Mouse (Mus musculus) midbrain, embryonic 15.5 days (tissue): ENCODE measurements at regions not wholly inside any gene's neighbourhood (a gene's known extent, or its start where the extent isn't known, plus 50 kb on each side); places are given as distances from the start of the nearest gene placed in this dataset.

Experiments
- ATAC-seq: fragments of 200-750 bp; cut with Nextera tagmentation; replicated peaks from 2 replicates; pipeline ENCODE4 v1.8.0; 2017; ENCODE audit warnings: moderate TSS enrichment
- H3K27ac ChIP-seq: fragments of 300-500 bp; sonication (generic); 2 replicates; pipeline ENCODE4 v1.5.1; 2015; ENCODE audit warnings: mild to moderate bottlenecking, inconsistent platforms
- H3K27me3 ChIP-seq: fragments of 300-500 bp; sonication (generic); replicated peaks from 2 replicates; pipeline ENCODE4 v1.6.1; 2015; ENCODE audit warnings: inconsistent platforms
- H3K36me3 ChIP-seq: fragments of 300-500 bp; sonication (generic); replicated peaks from 2 replicates; pipeline ENCODE4 v1.6.1; 2015; ENCODE audit warnings: inconsistent platforms
- H3K4me1 ChIP-seq: fragments of 300-500 bp; sonication (generic); 2 replicates; pipeline ENCODE4 v1.6.1; 2015; ENCODE audit warnings: inconsistent platforms
- H3K4me2 ChIP-seq: fragments of 300-500 bp; sonication (generic); 2 replicates; pipeline ENCODE4 v1.6.1; 2015; ENCODE audit warnings: inconsistent platforms, mild to moderate bottlenecking, moderate library complexity
- H3K4me3 ChIP-seq: fragments of 300-500 bp; sonication (generic); 2 replicates; pipeline ENCODE4 v1.5.1; 2015; ENCODE audit warnings: mild to moderate bottlenecking, inconsistent platforms
- H3K9ac ChIP-seq: fragments of 300-500 bp; sonication (generic); 2 replicates; pipeline ENCODE4 v1.6.1; 2015; ENCODE audit warnings: mild to moderate bottlenecking, inconsistent platforms
- H3K9me3 ChIP-seq: fragments of 300-500 bp; sonication (generic); 2 replicates; pipeline ENCODE4 v1.6.1; 2016; ENCODE audit warnings: inconsistent platforms
- WGBS: fragments of 180-500 bp; shearing (Covaris S2); methylation state at CpG from one replicate; pipeline ENCODE4 v1.1.7; 2015; ENCODE audit warnings: mixed read lengths; 5-methylcytosine and 5-hydroxymethylcytosine counted together

GRCm38 (mm10) chr13:15283065-15283464 is 180.0 kb upstream of the Gli3 start:
- WGBS, result 19% methylated on average over 2 of the region's 2 CpGs
- no peaks in the 10 kb centered on the region for H3K9me3 ChIP-seq
- no peaks in the 10 kb centered on the region for H3K36me3 ChIP-seq
- H3K4me3 ChIP-seq, result no peak overlapping the region
- H3K27ac ChIP-seq, result no peak overlapping the region
- H3K9ac ChIP-seq, result no peak overlapping the region
- no peak overlapping the region for H3K4me2 ChIP-seq
- no peaks in the 10 kb centered on the region for H3K27me3 ChIP-seq
- H3K4me1 ChIP-seq, result no peaks in the 10 kb centered on the region
- ATAC-seq, result peak; percentile 56; the same call in 1 of the 2 replicates

- Histone ChIP-seq H3K27me3 (no peaks in the 10 kb centered on the region), H3K4me3 (no peak overlapping the region), H3K4me1 (no peaks in the 10 kb centered on the region), H3K9ac (no peak overlapping the region), H3K36me3 (no peaks in the 10 kb centered on the region), H3K9me3 (no peaks in the 10 kb centered on the region), H3K27ac (no peak overlapping the region), H3K4me2 (no peak overlapping the region)
- no peak for ATAC-seq
- 90% methylated on average over 2 of the region's 2 CpGs for WGBS
Observed at GRCm38 (mm10) chr13:15298457-15298856, 164.6 kb upstream of the Gli3 start.

DNA sequence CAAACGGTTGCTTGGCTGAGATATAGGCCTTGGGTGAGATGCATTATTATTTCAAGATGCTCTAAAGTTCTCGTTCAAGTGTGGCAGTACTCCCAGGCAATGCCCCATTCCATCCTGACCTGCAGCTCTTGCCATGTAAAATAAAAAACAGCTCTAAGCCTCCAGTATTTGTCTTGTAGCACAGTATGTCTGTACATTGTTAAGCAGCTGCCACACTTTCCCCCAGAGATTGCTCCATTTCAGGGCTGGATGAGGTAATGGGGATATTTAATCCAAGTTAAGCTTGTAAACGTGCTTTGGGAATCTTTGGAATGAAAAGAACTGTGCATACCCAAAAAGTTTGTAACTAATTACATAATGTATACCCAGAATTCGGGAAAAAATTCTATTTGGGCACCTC is 137.6 kb upstream of the Gli3 start:
- Histone ChIP-seq H3K4me1 (no peaks in the 10 kb centered on the region), H3K9ac (no peak overlapping the region), H3K27ac (no peak overlapping the region), H3K9me3 (no peaks in the 10 kb centered on the region), H3K27me3 (no peaks in the 10 kb centered on the region), H3K4me2 (no peak overlapping the region), H3K4me3 (no peak overlapping the region), H3K36me3 (no peaks in the 10 kb centered on the region)
- WGBS, result 67% methylated on average over 4 of the region's 4 CpGs
- ATAC-seq, result no peak

DNA sequence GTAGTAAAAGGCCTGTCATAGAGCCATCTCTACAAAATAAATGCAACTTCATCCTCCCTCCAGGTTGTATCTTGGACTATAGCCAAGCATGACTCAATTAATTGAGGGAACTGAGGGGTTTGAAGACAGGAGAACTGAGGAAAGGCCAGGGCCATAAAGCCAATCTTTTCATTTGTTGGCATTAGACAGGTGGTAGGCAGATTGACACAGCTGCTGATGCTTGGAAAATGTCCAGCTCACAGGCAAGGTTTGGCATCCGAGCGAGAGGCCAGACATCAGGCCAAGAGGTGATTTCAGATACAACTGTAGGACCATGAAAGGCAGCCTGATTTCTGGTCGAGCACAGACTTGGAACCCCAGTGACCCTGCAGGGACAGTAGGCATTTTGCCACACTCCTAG is 136.9 kb upstream of the Gli3 start:
- H3K9ac ChIP-seq, result no peak overlapping the region
- ATAC-seq, result no peak

DNA sequence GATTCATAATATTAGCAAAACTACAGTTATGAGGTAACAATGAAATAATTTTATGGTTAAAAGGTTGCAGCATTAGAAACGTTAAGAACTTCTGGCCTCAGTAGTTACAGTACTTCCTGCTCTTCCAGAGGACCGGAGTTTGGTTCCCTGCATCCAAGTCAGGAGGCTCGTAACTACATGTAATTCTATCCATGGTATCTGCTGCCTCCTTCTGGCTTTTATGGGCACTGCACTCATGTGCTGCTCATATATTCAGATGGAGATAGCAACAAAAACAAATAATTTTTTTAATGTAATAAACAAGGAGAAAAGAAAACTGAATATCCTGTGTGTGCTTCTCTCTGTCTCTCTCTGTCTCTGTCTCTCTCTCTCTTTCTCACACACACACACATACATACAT is 133.5 kb upstream of the Gli3 start:
- H3K4me3 ChIP-seq, result no peak overlapping the region
- H3K4me2 ChIP-seq, result no peak overlapping the region
- no peaks in the 10 kb centered on the region for H3K27me3 ChIP-seq
- no peak overlapping the region for H3K9ac ChIP-seq
- no peak for ATAC-seq
- WGBS, result 95% methylated on average over 3 of the region's 3 CpGs
- no peak overlapping the region for H3K27ac ChIP-seq
- H3K9me3 ChIP-seq, result no peaks in the 10 kb centered on the region
- H3K4me1 ChIP-seq, result no peaks in the 10 kb centered on the region
- no peaks in the 10 kb centered on the region for H3K36me3 ChIP-seq

More for the DNA sequence above, 136.9 kb upstream of the Gli3 start:
- Histone ChIP-seq H3K27me3 (no peaks in the 10 kb centered on the region), H3K4me2 (no peak overlapping the region), H3K4me1 (no peaks in the 10 kb centered on the region), H3K27ac (no peak overlapping the region), H3K4me3 (no peak overlapping the region), H3K36me3 (no peaks in the 10 kb centered on the region), H3K9me3 (no peaks in the 10 kb centered on the region)
- 81% methylated on average over 3 of the region's 3 CpGs for WGBS

DNA sequence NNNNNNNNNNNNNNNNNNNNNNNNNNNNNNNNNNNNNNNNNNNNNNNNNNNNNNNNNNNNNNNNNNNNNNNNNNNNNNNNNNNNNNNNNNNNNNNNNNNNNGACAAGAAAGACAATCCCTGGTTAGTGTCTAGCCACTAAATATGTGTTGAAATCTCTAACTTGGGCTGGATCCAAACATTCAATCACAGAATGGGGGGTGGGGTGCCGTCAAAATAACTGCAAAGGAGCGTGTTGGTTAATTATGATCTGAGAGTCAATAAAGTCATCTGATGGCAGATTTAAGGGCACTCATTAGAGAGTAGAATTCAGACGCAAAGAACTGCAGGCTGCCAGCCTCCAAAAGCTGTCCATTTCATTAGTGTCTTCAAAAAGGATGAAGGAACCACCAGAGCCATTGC is 119.6 kb upstream of the Gli3 start:
- H3K36me3 ChIP-seq, result no peaks in the 10 kb centered on the region
- no peaks in the 10 kb centered on the region for H3K4me1 ChIP-seq
- 61% methylated on average over 3 of the region's 3 CpGs for WGBS
- no peak overlapping the region for H3K27ac ChIP-seq
- H3K4me2 ChIP-seq, result no peak overlapping the region
- no peaks in the 10 kb centered on the region for H3K27me3 ChIP-seq
- ATAC-seq, result no peak
- H3K9me3 ChIP-seq, result no peaks in the 10 kb centered on the region
- H3K4me3 ChIP-seq, result no peak overlapping the region
- no peak overlapping the region for H3K9ac ChIP-seq

- Histone ChIP-seq H3K9ac (no peak overlapping the region), H3K36me3 (no peaks in the 10 kb centered on the region), H3K4me2 (no peak overlapping the region), H3K27me3 (no peaks in the 10 kb centered on the region), H3K9me3 (no peaks in the 10 kb centered on the region), H3K27ac (no peak overlapping the region), H3K4me3 (no peak overlapping the region), H3K4me1 (no peaks in the 10 kb centered on the region)
- no peak for ATAC-seq
- 18% methylated on average over 2 of the region's 2 CpGs for WGBS
Observed at GRCm38 (mm10) chr13:15346866-15347265, 116.2 kb upstream of the Gli3 start.

DNA sequence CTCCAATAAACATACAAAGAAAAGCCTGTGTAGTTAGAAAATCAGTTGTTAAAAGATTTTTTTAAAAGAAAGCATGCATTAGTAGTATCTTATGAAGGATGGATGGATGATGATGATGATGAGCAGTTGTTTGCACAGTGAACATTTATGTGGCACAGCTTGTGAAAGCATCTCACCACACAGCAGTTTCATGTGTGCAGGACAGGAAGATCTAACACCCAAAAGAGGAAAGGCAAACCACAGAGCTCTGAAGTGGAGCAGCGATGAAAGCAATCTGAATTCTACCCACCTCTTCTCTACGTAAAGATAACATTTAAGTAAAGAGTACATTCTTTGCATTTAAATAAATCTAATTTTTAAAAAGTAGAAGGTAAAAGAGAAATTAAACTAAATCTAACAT is 96.6 kb upstream of the Gli3 start:
- Histone ChIP-seq H3K4me1 (no peaks in the 10 kb centered on the region), H3K27me3 (no peaks in the 10 kb centered on the region), H3K9ac (no peak overlapping the region), H3K4me3 (no peak overlapping the region), H3K36me3 (no peaks in the 10 kb centered on the region), H3K27ac (no peak overlapping the region), H3K4me2 (no peak overlapping the region), H3K9me3 (no peaks in the 10 kb centered on the region)
- WGBS, result 93% methylated on average over 2 of the region's 2 CpGs
- no peak for ATAC-seq

GRCm38 (mm10) chr13:15380081-15380480 is 83.0 kb upstream of the Gli3 start:
- ATAC-seq, result no peak
- no peak overlapping the region for H3K4me2 ChIP-seq
- no peaks in the 10 kb centered on the region for H3K36me3 ChIP-seq
- H3K9me3 ChIP-seq, result no peaks in the 10 kb centered on the region
- no peaks in the 10 kb centered on the region for H3K27me3 ChIP-seq
- 80% methylated on average over 8 of the region's 8 CpGs for WGBS
- H3K9ac ChIP-seq, result no peak overlapping the region
- no peaks in the 10 kb centered on the region for H3K4me1 ChIP-seq
- H3K27ac ChIP-seq, result no peak overlapping the region
- H3K4me3 ChIP-seq, result no peak overlapping the region

DNA sequence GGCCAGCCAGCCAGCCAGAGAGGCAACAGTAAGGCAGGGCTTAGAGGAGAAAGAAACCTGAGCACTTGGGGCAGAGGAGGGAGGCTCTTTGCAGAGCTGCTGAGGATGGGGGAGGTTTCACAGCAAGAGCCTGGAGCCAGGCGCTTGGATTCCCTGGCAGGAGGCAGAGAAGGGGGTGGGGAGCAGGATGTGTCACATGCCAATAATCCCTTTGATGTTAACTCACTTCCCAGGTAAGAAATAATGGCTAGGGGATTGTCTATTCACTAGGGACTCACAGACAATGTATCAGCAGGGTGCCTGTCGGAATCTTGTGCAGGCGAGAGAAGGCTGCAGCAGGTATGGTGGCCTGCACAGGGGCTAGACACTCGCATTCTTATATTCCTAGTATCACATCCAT is 67.8 kb upstream of the Gli3 start:
- H3K27me3 ChIP-seq, result no peaks in the 10 kb centered on the region
- H3K27ac ChIP-seq, result peak overlapping the region; percentile 53; the same call in 1 of the 2 replicates
- peak overlapping the region; percentile 36 for H3K4me2 ChIP-seq
- WGBS, result 8% methylated on average over 4 of the region's 4 CpGs
- peak overlapping the region; percentile 8; the same call in 1 of the 2 replicates for H3K4me3 ChIP-seq
- H3K9ac ChIP-seq, result no peak overlapping the region
- no peaks in the 10 kb centered on the region for H3K36me3 ChIP-seq
- H3K4me1 ChIP-seq, result peaks cover 7% of the 10 kb centered on the region; the same call in 1 of the 2 replicates
- H3K9me3 ChIP-seq, result no peaks in the 10 kb centered on the region
- ATAC-seq, result peak; percentile 91

DNA sequence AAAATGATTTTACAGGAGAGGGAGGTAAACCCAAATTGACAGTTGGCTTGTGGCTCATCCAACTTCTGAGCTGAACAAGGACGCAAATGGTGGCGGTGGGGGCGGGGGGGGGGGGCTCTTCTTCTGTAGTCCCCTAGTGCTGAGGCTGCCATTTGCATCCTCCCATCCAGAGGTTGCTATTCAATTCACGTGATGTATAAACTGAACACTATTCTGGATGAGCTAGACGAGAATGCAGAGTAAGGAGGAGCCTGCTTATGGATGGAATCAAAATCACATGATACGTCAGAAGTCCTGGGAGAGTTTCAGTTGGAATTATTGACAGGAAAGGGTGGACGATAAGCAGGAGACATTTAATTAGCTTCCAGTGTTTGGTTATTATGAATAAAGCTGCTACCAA is 67.3 kb upstream of the Gli3 start:
- 9% methylated on average over 7 of the region's 7 CpGs for WGBS
- Histone ChIP-seq H3K4me1 (peaks cover 7% of the 10 kb centered on the region; the same call in 1 of the 2 replicates), H3K9me3 (no peaks in the 10 kb centered on the region), H3K4me3 (peak overlapping the region; percentile 8; the same call in 1 of the 2 replicates), H3K9ac (no peak overlapping the region), H3K27ac (peak overlapping the region; percentile 53; the same call in 1 of the 2 replicates), H3K4me2 (peak overlapping the region; percentile 36), H3K36me3 (no peaks in the 10 kb centered on the region), H3K27me3 (no peaks in the 10 kb centered on the region)
- ATAC-seq, result peak; percentile 91

GRCm38 (mm10) chr13:15398677-15399076 is 64.4 kb upstream of the Gli3 start:
- ATAC-seq, result no peak
- 70% methylated on average over 2 of the region's 2 CpGs for WGBS
- H3K4me1 ChIP-seq, result peaks cover 7% of the 10 kb centered on the region; the same call in 1 of the 2 replicates
- no peaks in the 10 kb centered on the region for H3K27me3 ChIP-seq
- H3K27ac ChIP-seq, result no peak overlapping the region
- H3K9me3 ChIP-seq, result no peaks in the 10 kb centered on the region
- H3K9ac ChIP-seq, result no peak overlapping the region
- H3K36me3 ChIP-seq, result no peaks in the 10 kb centered on the region
- H3K4me2 ChIP-seq, result no peak overlapping the region
- no peak overlapping the region for H3K4me3 ChIP-seq
